Mouse (Mus musculus) heart, postnatal 25 days (tissue): ENCODE measurements around the gene Lrrc45. TPM values are rescaled to one million over a fixed set of nuclear protein-coding genes. Genes with fewer than 3 reads are reported as not detected.
"Not testable (repeated sequence)": the region's sequence is repeated elsewhere in the genome, so short reads cannot be mapped to it uniquely, and the experiment has no call there.

Experiments used
- DNase-seq: peaks from one replicate; pipeline ENCODE4 v3.0.0; 2022; ENCODE audit warnings: low spot score
- intact Hi-C: fragments of 180-260 bp; cut with DNase I; formaldehyde crosslinking; loops from one replicate; pipeline ENCODE4 v1.15.1; 2025
- total RNA-seq, 2 experiments: library from RNA; stranded (reverse); gene quantifications; 2 replicates each; pipeline ENCODE4 v1.2.3; 2021

Lrrc45 gene
- total RNA-seq, 2 experiments from 2014 or later, result 5.6 to 6.2 TPM

DNA sequence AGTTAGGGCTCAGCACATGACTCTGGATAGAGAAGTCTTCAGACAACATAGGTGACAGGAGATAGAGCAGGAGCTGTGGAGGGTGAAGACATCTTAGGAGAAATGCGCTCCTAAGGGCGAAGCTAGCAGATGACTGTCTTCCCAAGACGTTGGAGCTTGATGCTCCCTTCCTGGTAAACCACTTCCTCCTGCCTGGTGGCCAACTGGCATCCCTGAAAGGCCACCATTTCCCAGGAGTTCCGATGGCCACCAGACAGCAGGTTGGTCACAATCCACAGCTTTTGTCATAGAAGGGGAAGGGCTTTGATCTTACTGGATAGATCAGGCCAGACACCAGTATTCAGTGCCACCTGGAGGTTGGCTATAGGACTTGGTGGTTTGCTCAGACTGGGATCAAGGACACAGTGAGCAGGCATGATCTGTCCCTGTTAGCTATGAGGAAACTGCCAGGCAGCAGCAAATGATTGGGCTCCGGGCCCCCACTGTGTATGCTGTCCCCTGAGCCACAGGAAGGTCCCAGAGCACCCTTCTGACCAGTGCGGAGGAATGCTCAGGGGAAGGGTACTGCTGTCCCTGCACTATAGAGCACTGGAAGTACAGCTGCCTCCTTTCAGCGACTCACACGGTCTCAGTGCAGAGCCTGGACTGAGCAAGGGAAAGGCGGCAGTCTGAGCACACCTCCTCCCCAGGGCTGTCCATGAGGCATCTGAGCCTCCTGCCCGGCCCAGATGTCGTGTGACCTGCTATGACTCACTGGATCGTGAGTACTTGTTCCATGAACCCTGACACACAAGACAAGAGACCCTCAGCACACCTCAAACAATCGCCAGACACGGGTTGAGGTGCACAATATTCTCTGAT lies 48.3 kb downstream of the Lrrc45 start:
- no peak for DNase-seq
- intact Hi-C loops, result no loop called here

DNA sequence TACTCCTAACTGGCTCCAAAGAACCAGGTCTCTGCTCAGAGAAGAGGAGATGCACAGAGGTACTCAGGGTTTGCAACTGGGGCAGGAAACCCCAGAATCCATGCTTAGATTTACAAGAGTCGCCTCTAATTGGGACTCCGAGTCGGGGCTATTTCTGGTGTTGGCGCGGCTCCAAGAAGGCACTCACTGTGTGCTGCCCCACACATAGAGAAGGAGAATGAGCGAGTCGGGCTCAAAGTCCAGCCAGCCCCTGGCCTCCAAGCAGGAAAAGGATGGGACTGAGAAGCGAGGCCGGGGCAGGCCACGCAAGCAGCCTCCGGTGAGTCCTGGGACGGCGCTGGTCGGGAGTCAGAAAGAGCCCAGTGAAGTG lies 48.9 kb downstream of the Lrrc45 start, which contains the start of gene Hmga1b:
TSS of gene Hmga1b (plus strand) at position 123 of the 370 bp plus-strand sequence.
- intact Hi-C loops, DNase-seq: not testable (repeated sequence)

DNA sequence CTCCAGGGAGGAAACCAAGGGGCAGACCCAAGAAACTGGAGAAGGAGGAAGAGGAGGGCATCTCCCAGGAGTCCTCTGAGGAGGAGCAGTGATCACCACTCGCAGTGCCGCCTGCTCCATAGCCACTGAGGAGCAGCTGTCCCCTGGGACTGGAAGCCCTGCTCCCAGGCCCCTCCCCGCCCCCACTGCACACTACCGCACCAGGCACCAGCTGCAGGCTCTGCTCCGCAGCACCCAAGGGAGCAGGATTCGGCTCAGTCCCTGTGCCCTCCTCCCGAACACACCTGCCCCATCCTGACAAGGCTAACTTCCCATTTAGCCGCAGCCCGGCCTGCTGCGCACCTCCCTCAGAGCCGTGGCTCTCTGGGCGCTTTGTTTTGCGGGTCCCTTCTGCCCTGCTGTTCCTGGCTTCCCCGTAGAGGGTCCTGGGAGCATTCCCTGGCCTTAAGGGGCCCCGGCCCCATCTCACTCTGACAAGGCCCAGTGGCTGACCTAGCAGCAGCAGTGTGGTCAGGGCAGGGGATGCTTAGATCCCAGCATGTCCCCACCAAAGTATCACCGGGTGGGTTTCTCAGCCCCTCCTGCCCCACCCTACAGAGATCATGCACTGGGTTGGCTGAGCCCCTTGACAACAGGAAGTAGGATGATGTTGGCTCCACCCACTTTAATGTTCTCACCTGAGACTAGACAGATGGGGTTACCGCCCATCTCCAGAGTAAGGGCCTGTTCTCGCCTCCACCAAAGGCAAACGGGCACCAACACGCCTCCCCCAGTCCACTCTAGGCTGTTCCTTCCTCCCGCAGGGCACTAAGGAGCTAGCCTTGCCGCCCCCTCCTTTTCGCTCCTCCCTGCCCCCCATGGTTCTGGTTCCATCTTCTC lies 49.6 kb downstream of the Lrrc45 start:
- DNase-seq, intact Hi-C loops: not testable (repeated sequence)

DNA sequence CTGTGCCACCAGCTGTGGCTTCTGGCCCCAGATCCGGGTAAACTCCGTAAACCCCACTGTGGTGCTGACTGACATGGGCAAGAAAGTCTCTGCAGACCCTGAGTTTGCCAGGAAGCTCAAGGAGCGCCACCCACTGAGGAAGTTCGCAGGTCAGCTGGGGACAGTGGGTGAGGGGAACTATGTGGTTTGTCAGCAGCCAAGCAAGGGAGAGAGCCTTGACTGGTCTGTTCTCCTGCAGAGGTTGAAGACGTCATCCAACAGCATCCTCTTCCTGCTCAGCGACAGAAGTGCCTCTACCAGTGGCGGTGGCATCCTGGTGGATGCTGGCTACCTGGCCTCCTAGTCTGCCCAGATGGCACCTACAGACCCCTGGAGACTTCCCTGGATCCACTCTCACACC lies 53.3 kb downstream of the Lrrc45 start:
- DNase-seq, intact Hi-C loops: not testable (repeated sequence)

DNA sequence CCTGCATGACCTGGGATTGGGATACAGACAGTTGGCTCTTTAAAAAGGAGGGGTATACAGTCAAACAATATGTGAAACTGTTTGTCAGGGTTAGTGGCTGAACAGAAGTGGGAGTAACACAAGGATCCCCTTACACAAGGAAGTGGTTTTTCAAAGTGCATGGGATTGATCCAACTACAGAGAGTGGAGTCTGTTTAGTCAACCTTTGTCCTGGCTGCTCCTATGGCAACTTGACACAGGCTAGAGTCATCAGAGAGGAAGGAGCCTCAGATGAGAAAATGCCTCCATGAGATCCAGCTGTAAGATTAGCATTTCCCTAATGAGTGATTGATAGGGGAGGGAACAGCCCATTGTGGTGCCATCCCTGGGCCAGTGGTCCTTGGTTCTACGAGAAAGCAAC lies 54.5 kb downstream of the Lrrc45 start:
- no peak for DNase-seq
- intact Hi-C loops, result no loop called here

Other genes with a start within 250 kb of the Lrrc45 start
- 10 to 100 TPM; 10.5 to 10.6 TPM for gene Arl16, start 246.3 kb upstream of the Lrrc45 start, total RNA-seq
- gene Mrpl12, start 229.3 kb upstream of the Lrrc45 start, total RNA-seq, result 100 to 1,000 TPM; 253 to 263 TPM
- gene Slc25a10, start 222.1 kb upstream of the Lrrc45 start, total RNA-seq, result 10 to 100 TPM; 13.1 to 14.8 TPM
- gene Gcgr, start 183.2 kb upstream of the Lrrc45 start, total RNA-seq, result 1 to 10 TPM; 1.3 to 1.5 TPM
- 10 to 100 TPM; 44.1 to 46.9 TPM for gene Mcrip1, start 164.2 kb upstream of the Lrrc45 start, total RNA-seq
- not detected for gene Ppp1r27, start 162.8 kb upstream of the Lrrc45 start, total RNA-seq
- gene P4hb, start 140.7 kb upstream of the Lrrc45 start, total RNA-seq, result 100 to 1,000 TPM; 228 to 255 TPM
- 100 to 1,000 TPM; 142 to 158 TPM for gene Arhgdia, start 132.3 kb upstream of the Lrrc45 start, total RNA-seq
- 10 to 100 TPM; 49.3 to 52.6 TPM for gene Alyref, start 115.6 kb upstream of the Lrrc45 start, total RNA-seq
- 10 to 100 TPM; 82.6 to 90.3 TPM for gene Anapc11, start 115.5 kb upstream of the Lrrc45 start, total RNA-seq
- gene Npb, start 105.4 kb upstream of the Lrrc45 start, total RNA-seq, result not detected
- gene Pcyt2, start 96.0 kb upstream of the Lrrc45 start, total RNA-seq, result 10 to 100 TPM; 54.2 to 59.3 TPM
- 1 to 10 TPM; 7.7 to 8.3 TPM for gene Sirt7, start 88.7 kb upstream of the Lrrc45 start, total RNA-seq
- 10 to 100 TPM; 38.7 to 42.1 TPM for gene Mafg, start 80.3 kb upstream of the Lrrc45 start, total RNA-seq
- 1 to 10 TPM; 1.6 to 2.3 TPM for gene Pycr1, start 70.2 kb upstream of the Lrrc45 start, total RNA-seq
- 10 to 100 TPM; 78.3 to 78.8 TPM for gene Myadml2, start 65.8 kb upstream of the Lrrc45 start, total RNA-seq
- gene Notum, start 52.8 kb upstream of the Lrrc45 start, total RNA-seq, result under 1 TPM in 1 of 2 experiments, not detected in 1; 0.20 TPM
- 10 to 100 TPM; 33.0 to 33.9 TPM for gene Aspscr1, start 41.0 kb upstream of the Lrrc45 start, total RNA-seq
- 10 to 100 TPM; 31.2 to 35.7 TPM for gene Cenpx, start 187 bp upstream of the Lrrc45 start, total RNA-seq
- 1 to 10 TPM; 1.2 to 1.8 TPM for gene Rac3, start 7.5 kb downstream of the Lrrc45 start, total RNA-seq
- gene Dcxr, start 13.4 kb downstream of the Lrrc45 start, total RNA-seq, result 1 to 10 TPM; 6.8 to 7.5 TPM
- 10 to 100 TPM; 16.7 to 22.1 TPM for gene Cbr2, start 18.2 kb downstream of the Lrrc45 start, total RNA-seq
- 10 to 100 TPM; 21.2 to 40.2 TPM for gene Hmga1b, start 48.9 kb downstream of the Lrrc45 start, total RNA-seq
- gene Rfng, start 70.3 kb downstream of the Lrrc45 start, total RNA-seq, result 10 to 100 TPM; 12.3 to 13.9 TPM
- 10 to 100 TPM; 52.2 to 57.0 TPM for gene Gps1, start 70.3 kb downstream of the Lrrc45 start, total RNA-seq
- 10 to 100 TPM; 26.8 to 27.8 TPM for gene Dus1l, start 82.5 kb downstream of the Lrrc45 start, total RNA-seq
- gene Fasn, start 110.6 kb downstream of the Lrrc45 start, total RNA-seq, result 10 to 100 TPM; 29.8 to 52.8 TPM
- 1 to 10 TPM; 1.2 to 1.3 TPM for gene Ccdc57, start 218.9 kb downstream of the Lrrc45 start, total RNA-seq
- 1 to 10 TPM in 1 of 2 experiments, under 1 TPM in 1; 0.87 to 2.1 TPM for gene Slc16a3, start 234.6 kb downstream of the Lrrc45 start, total RNA-seq